Mouse (Mus musculus) embryo, embryonic 10.5 days (tissue): ENCODE results near the gene Hrh2.

Experiments used
- DNase-seq: peaks from one replicate; pipeline ENCODE4 v3.0.0-alpha.2; 2015; ENCODE audit warnings: low spot score

Hrh2 gene

DNA sequence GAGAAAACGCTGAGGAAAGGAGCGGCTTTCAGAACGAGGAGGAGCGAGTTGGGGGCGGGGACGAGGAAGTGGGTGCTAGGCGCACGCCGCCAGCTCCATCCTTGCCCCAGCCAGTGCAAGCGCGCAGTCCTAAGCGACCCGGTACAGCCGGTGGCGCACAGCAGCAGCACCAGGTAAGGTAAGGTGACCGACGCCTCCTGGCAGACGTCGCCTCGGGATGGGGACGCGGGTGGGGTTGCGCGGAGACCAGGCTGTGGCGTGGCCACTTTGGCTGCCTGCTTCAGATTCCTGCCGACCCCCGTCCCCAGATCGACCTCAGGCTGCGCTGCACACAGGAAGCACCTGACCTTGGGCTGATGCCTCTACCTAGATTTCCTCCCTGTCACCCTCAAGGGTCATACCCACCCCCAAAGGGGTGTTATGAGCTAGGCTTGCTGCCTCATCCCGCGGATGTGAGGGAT is at the start of gene Hrh2:
TSS of gene Hrh2 (plus strand) at position 109 of the 461 bp plus-strand sequence.
- no peak for DNase-seq

DNA sequence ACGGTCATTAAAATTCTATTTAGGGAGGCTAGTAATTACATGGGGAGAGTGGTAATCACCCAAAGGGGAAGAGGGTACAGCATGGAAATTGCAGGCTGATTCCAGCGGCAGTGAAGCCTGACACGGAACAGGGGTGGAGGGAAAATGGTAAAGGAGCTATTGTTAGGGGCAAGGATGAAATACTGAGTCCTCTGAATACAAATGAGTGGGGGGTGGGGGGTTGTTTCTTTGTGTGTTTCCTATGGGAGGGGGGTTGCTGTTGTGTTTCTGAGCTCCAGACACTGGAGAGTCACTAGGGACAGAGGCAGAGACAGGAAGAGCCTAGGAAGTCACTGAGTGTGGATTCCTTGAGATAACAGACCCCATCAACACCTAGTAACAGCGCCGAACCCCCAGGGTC is 48.1 kb upstream of the Hrh2 start:
- DNase-seq = peak; percentile 43

- DNase-seq = no peak
These were observed 47.3 kb upstream of the Hrh2 start for GRCm38 (mm10) chr13:54144624-54145023.

DNA sequence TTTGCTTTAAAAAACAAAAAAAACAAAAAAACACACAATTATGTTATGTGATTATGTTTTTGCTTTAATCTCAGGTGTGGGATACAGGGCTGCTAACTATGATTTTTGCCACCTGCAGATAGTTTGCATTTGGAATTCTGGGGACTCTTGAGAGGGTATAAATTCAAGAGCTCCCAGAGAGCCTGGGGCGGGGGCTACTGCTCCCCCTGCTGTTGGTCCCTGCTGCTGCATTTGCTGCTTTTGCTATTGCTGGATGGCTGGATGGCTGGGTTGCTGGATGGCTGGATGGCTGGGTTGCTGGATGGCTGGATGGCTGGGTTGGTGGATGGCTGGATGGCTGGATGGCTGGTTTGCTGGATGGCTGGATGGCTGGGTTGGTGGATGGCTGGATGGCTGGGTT is 44.6 kb upstream of the Hrh2 start:
- no peak for DNase-seq

DNA sequence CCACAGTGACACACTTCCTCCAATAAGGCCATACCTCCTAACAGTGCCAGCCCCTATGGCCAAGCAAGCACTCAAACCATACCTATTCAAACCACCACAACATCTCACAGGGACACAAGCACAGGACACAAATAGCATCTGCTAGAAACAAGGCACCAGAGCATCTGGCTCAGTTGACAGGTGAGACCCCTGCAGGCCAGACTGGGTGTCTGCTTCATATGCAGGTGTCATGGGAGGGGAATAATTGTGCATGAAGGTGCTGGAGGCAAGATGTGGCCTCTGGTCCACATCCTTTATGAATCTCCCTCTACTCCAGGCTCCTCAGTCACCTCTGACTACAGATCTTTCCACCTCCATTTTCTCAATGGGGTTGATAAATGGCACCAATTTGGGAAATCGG is 39.5 kb upstream of the Hrh2 start:
- no peak for DNase-seq

- DNase-seq = no peak
These were observed 39.0 kb upstream of the Hrh2 start for GRCm38 (mm10) chr13:54152911-54153310.

DNA sequence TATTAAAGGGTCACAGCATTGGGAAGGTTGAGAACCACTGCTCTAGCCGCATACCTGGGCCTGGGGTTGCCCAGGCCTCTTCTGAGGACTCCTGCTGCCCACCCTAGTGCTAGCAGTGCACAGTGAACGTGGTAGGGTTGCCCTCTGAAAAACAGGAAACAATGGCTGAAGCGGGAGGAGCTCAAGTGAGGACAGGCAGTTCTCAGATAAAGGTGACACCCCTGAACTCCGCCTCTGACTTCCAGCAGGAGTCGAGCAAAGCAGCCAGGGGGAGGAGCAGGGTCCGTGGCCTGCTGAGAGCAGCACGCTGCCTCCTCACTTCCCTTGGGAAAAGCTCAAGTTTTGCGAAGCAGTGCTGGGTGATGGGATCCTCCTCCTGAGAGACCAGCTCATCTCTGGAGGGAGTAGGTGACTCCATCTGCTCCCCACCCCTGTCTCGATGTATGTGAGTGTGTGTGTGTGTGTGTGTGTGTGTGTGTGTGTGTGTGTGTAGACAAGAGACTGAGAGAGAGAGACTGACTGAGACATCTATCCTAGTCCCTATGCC is 38.2 kb upstream of the Hrh2 start:
- DNase-seq = peak; percentile 19

- DNase-seq = no peak
These were observed 36.1 kb upstream of the Hrh2 start for GRCm38 (mm10) chr13:54155822-54156221.

- DNase-seq = peak; percentile 13
These were observed 32.7 kb upstream of the Hrh2 start for GRCm38 (mm10) chr13:54159256-54159655.

GRCm38 (mm10) chr13:54159756-54160155 is 32.2 kb upstream of the Hrh2 start:
- no peak for DNase-seq

DNA sequence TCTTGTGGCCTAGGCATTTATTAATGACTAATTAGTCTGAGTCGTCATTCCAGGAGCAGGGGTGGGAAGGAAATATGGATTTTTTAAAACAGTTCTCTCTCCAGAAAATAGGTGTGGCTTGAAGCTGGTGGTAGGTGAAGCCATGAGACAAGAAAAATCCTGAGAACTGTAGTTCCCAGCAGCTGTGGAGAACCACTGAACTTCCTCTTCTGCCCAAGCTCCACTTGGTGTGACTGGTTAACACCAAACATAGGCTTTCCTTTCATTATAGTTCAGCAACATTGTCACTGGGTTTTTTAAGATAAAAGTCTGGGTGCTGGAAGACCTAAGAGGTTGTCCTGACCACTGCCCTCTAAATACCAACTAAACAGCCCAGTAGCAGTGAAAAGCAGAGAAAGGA is 31.4 kb upstream of the Hrh2 start:
- DNase-seq = no peak

- no peak for DNase-seq
These were observed 30.4 kb upstream of the Hrh2 start for GRCm38 (mm10) chr13:54161514-54161913.

DNA sequence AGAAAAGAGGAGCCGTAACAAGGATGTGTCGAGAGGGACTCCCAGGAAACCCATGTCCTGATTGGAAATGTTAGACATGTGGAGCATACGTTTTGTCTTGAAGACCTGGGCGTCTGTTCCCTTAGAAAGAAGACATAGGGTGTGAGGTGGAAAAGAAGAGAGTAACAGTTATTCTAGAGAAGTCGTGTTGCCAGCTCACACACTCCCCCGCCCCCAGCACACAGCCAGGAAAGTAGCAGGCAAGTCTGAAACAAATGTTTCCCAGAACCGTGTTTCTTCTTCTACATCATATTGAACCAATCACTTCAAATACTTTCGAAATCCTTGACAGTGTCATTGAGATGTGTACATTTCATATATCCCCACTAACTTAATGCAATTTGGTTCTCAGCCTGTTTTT is 28.6 kb upstream of the Hrh2 start:
- no peak for DNase-seq

- DNase-seq = no peak
These were observed 27.5 kb upstream of the Hrh2 start for GRCm38 (mm10) chr13:54164462-54164861.

DNA sequence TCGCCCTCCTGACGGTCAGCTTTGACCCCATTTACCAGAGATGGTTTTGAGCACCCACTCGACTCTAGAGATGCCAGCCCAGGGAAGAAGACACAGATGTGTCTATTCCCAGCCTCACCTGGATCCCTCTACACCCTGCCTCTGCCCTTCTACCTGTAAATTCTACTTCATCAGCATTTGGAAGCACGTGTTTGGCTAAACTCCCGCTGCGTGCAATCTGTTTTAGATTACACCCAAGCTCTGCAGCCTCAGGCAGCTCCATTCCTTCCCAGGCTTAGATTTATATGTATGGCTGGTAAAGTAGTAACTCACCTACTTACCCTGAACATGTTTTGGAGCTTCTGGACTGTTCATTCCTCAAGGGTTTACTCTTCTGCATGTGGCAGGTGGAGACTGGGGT is 26.9 kb upstream of the Hrh2 start:
- DNase-seq = no peak

- no peak for DNase-seq
These were observed 26.2 kb upstream of the Hrh2 start for GRCm38 (mm10) chr13:54165765-54166164.

- no peak for DNase-seq
These were observed 24.9 kb upstream of the Hrh2 start for GRCm38 (mm10) chr13:54167036-54167435.

DNA sequence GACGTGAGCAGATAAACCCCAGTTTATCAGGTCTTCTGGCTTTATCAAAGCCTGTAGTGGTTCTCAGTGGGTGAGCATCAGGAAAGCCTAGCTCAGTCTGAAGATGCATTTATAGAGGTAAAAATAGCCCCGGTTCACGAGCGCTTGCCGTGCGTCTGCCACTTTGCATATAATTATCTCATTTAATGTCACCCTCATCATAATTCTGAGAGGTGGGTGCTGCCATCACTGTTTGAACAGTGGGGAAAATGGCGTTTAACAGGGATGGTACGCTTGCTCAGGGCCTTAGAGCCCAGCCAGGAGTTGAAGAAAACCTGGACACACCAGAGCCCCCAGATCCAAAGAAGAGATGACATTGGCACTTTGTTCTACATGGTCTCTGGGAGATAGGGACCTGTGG is 23.3 kb upstream of the Hrh2 start:
- DNase-seq = no peak

- DNase-seq = no peak
These were observed 21.6 kb upstream of the Hrh2 start for GRCm38 (mm10) chr13:54170288-54170687.

DNA sequence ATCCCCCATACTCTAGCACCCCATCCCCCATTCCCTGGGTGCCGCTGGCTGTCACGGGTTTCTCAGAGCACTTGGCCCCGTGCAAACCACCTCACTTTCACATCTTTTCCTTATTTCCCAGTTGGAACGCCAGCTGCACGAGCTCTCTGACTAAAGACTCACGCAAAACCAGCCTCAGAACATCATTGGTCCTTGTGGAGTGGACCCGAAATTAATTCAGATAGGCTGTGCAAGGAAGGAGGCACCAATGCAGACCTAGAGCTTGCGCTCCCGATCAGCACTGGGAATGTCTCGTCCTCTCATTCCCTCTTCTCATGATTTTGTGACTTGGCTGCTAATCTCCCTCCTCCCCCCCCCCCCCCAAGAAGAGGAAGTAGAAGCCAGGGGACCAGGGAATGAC is 20.6 kb upstream of the Hrh2 start:
- DNase-seq = no peak

- no peak for DNase-seq
These were observed 20.2 kb upstream of the Hrh2 start for GRCm38 (mm10) chr13:54171761-54172160.

DNA sequence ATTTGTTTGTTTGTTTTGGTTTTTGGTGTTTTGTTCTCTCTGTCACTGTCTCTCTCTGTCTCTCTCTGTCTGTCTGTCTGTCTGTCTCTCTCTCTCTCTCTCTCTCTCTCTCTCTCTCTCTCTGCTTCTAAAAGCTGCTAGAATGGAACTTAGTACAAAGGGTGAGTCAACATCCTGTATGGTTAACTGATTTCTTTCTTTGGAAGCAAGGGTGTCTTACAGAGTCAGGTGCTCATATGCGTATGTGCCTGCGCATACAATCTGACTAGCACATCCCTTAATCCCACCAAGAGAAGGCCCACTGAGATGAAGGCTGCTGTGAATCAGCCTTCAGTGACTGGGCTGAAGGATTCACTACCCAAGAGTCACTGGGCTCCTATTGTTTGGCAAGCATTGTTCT is 18.0 kb upstream of the Hrh2 start:
- DNase-seq = no peak

DNA sequence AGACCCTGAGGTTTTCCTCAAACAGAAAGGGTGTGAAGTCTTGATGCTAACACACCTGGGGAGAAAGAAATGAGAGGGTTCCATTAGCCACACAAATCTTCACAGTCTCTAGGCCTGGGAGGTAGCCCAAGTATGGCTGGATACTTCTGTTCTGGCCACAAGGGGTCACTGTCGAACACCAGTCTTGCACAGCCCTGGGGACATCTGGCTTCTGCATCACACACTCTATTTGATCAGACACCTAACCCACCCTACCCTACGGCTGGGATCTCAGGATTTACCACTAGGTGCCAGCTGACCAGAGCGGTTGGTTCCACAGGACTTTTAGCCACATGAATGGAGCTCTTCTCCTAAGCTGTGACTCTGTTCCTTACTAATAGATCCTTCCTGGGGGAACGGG is 17.2 kb upstream of the Hrh2 start:
- DNase-seq = no peak

- DNase-seq = no peak
These were observed 16.5 kb upstream of the Hrh2 start for GRCm38 (mm10) chr13:54175426-54175825.
